Mouse (Mus musculus) heart, postnatal 36 days (tissue): ENCODE measurements around the gene a. TPM values are rescaled to one million over a fixed set of nuclear protein-coding genes. Genes with fewer than 3 reads are reported as not detected.

Experiments
- DNase-seq, 2 experiments: peaks; one replicate each; pipeline ENCODE4 v3.0.0; 2021 to 2022
- intact Hi-C: fragments of 180-260 bp; cut with DNase I; formaldehyde crosslinking; loops from one replicate; pipeline ENCODE4 v1.15.1; 2025
- total RNA-seq, 2 experiments: library from RNA; stranded (reverse); gene quantifications; 2 replicates each; pipeline ENCODE4 v1.2.3; 2021

Gene a
- total RNA-seq, 2 experiments from 2014 or later: not detected

DNA sequence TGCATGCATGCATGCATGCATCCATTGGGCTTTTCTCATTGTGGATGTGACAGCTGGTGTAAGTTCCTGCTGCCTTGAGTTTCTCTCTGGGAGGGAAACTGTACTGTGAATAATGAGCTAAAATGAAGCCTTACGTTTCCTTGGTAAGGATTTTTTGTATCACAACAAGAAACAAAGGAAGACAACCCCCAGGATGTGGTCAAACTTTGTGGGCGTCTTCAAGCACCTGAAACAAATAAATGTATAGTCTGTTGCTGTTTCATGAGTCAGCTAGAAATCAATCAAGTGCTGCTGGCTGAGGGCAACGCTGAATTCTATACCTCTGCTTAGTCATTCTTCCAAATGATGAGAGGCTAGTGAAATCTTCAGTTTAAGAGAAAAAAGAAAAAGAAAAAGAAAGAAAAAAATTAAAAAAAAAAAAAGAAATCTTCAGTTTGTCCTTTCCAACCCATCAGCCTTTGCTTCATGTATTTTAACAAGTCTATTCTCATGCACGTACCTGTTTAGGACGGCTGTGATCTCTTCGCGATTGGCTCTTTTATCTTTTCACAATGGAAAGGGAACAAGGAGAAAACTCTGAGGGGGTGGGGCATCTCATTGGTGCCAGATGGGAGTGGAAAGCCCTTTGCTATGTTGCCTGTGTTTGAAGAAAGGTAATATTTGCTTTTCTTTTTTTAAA is 288.4 kb downstream of the a start:
- intact Hi-C loops: loop anchor here (5.0 kb wide), 2 partner anchors 113 to 308 kb away; no protein-coding TSS in a partner anchor
- no peak for DNase-seq

DNA sequence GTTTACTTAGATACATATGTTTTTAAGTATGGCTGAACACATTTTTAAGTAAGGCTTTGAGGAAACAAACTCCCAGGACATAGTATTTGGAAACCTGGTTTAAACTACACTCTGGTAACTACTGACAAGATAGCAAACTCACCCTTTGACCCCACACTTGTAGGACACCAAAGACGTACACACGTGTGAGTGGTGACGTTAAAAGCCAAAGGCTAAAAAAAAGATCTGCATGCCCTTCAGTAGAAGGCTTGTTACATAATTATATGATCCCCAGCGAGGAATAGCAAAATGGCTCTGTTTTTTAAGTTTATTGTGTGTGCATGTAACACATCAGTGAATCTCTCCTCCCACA is 289.0 kb downstream of the a start:
- intact Hi-C loops: loop anchor here (5.0 kb wide), 2 partner anchors 112 to 307 kb away; no protein-coding TSS in a partner anchor

DNA sequence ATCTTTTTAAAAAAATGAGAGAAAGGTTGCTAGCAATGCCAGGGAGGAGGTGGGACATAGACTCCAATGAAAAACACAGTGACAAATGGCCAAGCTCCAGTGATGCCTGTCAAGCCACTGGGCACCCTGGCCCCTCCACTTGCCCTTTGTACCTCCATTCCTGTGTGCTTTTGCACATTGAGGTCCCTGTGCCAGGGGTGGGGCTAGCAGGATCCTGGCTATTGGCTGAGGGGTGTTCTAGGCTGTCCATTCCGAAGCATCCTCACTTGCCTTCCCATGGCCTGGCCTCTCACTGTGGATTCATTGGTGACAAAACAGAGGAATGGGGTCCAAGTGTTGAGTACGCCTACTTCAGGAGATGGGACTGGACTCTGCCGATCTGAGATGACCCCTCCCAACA is 289.9 kb downstream of the a start:
- intact Hi-C loops: loop anchor here (5.0 kb wide), 2 partner anchors 111 to 306 kb away; no protein-coding TSS in a partner anchor
- no peak for DNase-seq

More for the DNA sequence above, 289.0 kb downstream of the a start:
- no peak for DNase-seq

DNA sequence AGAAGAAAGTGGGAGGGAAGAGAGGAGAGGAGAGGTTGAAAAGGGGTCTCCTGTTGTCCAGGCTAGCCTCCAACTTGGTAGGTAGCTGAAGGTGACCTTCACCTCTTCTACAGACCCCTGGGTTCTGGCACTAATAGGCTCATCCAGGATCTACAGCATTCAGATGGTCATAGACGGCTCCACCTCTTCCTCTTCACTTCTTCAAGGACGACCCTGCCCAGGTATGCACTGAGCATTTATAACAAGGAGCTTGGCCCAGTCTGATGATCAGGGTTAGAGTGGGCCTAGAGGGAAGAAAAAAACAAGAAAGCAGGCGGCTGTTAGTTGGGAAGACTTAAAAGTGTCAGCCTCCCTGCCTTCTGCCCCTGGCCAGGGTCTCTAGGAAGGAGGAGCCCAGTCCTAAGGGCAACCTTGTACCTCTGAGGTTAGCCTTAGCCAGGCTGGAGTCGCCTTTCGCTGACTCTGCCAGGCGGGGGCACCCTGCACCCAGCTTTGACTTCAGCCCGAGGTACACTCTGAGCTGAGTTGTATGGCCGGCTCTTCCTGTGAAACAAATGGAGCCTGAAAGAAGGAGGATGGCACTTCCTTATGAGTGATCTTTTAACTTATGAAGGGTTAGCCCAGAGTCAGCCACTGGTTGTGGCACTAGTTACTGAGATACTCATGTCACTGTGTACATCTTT is 291.1 kb downstream of the a start:
- DNase-seq: peak; percentile 59 to 73
- intact Hi-C loops: loop anchor here (1.0 to 5.0 kb wide), 3 partner anchors 90 to 305 kb away; no protein-coding TSS in a partner anchor

DNA sequence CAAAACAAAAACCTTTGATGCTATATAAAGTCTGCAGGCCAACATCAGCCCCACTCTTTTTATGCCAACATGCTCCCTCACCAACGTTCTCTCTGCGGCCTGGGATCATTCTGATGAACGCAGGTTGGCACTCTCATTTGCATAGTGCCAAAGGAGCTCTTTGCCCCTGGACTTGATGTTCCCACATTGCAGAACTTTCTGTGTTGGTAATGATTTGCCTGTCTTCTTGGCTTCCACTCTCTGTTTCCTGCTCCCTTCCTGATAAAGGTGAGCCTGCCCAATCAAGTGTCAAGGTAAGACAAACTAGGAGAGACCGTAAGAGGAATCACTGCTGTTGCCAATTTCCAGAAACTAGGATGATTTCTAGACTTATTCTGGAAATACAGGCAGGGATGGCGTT is 293.3 kb downstream of the a start:
- no peak for DNase-seq
- intact Hi-C loops: loop anchor here (5.0 kb wide), 2 partner anchors 108 to 303 kb away; no protein-coding TSS in a partner anchor

DNA sequence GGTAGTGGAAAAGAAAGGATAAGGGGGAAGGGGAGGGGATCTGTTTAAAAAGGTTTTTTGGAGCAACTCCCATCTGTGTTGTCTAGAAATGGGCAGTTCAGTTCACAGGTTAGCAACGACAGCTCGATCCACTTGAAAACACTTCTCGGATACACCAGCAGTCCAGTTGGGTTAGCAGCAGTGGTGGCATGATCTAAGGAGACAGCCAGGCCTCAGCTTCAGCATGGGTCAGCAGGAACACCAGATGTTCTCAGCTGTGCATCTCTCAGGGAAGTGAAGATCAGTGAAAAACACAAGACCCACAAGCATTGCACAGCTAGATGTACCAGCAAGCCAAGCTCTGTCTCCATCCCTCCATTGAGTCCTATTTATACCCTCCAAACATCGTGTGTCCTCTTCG is 295.1 kb downstream of the a start:
- intact Hi-C loops: no loop called here
- DNase-seq: no peak

DNA sequence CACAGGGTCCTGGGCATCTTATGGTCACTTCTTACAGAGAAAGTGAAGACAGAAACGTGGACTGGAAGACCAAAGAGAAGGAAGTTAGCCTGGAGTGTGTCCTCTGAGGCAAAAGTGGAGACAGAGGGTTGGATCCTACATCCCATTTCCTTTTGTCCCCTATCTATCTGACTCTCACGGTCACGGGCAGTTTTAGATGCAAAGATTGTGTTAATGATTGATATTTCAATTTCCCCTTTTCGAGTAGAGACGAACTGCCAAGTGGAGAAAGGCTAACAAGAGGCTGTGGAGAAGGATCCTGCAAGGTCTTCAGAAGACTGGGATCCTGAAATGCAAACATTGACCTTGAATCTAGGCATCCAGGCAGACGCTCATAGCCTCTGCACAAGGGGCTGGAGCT is 297.1 kb downstream of the a start:
- intact Hi-C loops: no loop called here
- no peak for DNase-seq

DNA sequence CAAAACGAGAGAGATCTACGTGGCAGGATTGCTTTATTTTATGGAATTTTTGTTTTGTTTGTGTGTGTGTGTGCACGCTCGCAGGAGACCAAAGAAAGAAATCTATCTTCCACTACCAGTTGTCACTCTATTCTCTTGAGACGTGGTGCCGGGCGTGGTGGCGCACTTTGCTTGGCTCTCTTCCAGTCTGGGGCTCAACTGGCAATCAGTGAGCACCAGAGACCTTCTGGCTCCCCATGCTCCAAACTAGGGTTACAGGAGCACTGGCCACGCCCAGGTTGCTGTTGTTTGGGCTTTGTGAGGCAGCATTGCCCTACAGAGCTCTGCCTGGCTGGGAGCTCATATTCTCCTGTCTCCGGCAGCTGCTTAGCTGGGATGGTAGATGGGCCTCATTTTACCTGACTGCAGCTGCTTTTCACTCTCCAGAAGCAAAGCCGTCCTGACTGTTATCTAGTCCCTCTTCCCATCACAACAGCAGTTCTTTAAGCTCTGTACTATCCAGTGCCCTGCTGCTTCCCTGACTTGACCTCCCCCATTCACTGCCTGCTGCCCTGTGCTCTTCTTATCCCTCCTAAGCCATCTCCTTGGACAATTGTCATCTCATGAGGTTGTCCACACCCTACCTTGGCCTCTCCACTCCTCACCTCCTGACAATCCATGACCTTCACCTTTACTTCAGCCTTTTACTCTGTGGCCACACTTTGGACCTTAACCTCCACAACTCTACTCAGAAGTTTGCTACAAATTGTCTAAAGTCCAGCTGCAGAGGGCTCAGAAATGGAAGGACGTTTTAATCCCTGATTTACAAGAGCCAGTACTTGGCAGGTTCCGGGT is 299.9 kb downstream of the a start:
- no peak for DNase-seq
- intact Hi-C loops: no loop called here

DNA sequence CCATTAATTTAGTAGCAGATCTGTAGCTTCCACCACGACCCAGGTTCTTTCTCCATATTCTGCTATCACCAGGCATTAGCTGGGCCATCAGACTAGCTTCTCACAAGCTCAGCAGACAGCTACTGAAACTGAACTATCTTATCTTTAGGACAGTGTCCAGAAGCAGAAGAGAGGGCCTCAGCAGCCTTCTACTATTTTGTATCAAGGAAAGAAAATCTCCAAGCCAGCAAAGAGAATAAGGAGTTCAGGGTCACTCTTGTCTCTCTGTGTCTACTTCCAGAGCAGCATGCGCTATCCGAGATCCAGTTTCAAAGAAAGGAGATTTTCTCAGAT is 300.5 kb downstream of the a start:
- intact Hi-C loops: no loop called here
- no peak for DNase-seq

DNA sequence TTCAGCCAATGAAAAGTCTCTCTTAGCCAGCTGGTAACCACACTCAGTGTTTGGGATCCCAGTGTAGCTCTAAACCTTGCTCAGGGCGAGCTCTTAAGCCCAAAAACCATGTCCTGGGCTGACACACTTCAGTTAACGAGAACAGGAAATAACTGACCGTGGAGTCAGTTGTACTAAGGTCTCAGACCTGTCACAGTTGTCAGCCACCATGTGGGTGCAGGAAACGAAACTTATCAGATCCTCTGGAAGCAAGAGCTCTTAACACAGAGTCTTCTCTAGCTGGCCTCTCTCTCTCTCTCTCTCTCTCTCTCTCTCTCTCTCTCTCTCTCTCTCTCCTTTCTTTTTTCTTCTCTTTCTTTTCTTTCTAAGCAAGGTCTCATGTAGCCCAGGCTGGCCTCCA is 302.2 kb downstream of the a start:
- intact Hi-C loops: no loop called here
- no peak for DNase-seq

DNA sequence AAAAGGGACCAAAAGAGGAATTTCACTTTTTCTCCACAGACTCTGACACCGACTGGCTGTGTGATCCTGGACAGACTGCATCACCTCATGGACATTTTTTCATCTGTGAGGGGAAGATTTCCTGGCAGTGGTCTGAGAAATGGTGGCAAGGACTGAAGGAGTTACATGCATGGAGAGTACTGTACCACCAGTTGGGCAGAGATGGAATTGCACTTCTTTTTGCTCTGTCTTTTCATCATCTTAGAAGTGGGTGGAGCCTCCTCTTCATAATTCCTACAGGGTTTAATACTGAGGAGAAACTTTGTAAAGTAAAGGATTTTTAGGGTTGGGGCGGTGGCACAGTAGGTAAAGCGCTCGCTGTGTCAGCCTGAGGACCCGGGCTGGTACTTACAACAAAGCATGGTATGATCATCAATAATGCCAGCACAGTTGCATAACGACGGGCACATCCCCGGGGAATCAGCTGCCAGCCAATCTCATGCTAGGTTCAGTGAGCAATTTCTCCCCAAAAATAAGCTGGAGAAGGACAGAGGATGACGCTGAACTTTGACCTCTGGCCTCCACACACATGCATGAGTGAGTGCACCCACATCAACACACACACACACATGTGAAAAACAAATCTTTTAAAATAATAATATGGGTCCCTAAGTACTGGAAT is 307.6 kb downstream of the a start:
- DNase-seq: no peak
- intact Hi-C loops: no loop called here

DNA sequence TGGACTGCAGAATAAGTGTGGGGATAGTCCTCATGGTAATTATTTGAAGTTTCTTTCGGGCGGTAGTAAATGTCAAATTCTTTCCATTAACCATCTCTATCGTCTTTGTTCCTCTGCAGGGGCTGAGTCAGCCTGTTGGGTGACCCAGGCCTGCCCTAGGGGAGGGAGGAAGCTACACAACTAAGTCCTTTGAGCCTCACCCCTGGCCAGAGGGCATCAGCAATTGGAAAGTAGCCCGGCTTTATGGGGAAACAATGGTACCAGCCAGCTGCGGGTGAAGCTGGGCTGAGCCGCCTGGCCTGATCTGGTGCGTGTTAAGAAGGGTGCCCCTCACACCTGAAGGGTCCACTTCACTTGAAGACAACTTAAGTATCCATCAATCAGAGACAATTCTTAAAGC is 308.2 kb downstream of the a start:
- DNase-seq: peak; percentile 7 to 20
- intact Hi-C loops: no loop called here

DNA sequence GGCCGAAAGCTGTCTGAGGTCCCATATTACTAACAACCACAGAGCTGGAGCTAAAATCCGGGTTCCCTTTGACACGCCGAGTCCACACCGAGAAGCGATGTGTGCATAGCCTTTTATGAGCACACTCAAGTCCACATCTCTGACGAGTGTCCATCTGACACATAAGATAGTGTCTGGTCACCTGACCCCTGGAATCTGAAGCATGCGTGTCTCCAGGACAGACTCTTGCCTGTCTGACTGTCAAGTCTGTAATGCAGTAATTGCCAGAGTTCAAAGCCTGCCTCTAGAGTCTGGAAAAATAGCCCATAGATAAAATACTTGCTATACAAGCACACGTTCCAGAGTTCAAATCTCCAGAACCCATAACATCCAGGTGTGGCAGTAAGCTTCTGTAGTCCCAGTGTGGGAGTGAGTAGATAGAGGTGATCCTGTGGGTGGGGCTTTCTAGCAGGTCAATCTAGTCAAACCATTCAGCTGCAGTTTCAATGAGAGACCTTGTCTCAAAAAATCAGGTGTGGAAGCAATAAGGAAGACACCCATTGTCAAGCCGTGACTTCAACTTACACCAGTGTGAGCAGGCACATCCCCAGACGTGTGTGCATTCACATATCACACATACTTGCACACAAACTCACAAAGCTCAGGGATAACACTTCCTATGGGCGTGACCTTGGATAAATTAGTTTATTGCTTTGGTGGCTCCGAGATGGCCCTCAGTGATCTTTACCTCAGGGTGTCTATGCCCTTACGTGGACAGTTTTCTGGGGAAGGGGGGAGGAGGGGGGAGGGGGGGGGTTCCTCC is 309.0 kb downstream of the a start:
- intact Hi-C loops: no loop called here
- no peak for DNase-seq

Other genes with a start within 250 kb of the a start
- not detected for gene 1700003F12Rik, start 244.3 kb upstream of the a start, total RNA-seq
- not detected for gene Actl10, start 239.6 kb upstream of the a start, total RNA-seq
- under 1 TPM; 0.14 to 0.47 TPM for gene Necab3, start 232.5 kb upstream of the a start, total RNA-seq
- under 1 TPM; 0.61 to 0.73 TPM for gene E2f1, start 221.5 kb upstream of the a start, total RNA-seq
- gene Pxmp4, start 187.7 kb upstream of the a start, total RNA-seq: 10 to 100 TPM; 27.8 to 28.3 TPM
- 1 to 10 TPM; 3.0 to 3.4 TPM for gene Zfp341, start 178.1 kb upstream of the a start, total RNA-seq
- not detected for gene 4930519P11Rik, start 178.0 kb upstream of the a start, total RNA-seq
- gene Chmp4b, start 139.7 kb upstream of the a start, total RNA-seq: 100 to 1,000 TPM; 113 to 124 TPM
- gene Gm14214, start 21.4 kb upstream of the a start, total RNA-seq: not detected
- gene Raly, start 306 bp upstream of the a start, total RNA-seq: 100 to 1,000 TPM in 1 of 2 experiments, 10 to 100 TPM in 1; 99.3 to 104 TPM
- gene Eif2s2, start 101.5 kb downstream of the a start, total RNA-seq: 10 to 100 TPM; 56.6 to 59.7 TPM
- under 1 TPM; 0.19 TPM for gene Gm14226, start 226.9 kb downstream of the a start, total RNA-seq